Mouse (Mus musculus) brain, embryonic 14.5 days (tissue): ENCODE results near the gene 1110065P20Rik.

ENCODE experiments used
- CTCF ChIP-seq: fragments of 200-500 bp; IDR thresholded peaks from 2 replicates; pipeline ENCODE4 v1.5.1; 2012; ENCODE audit warnings: inconsistent platforms, mild to moderate bottlenecking, moderate library complexity, borderline replicate concordance; ENCODE audit not compliant: insufficient read depth, insufficient read length; ENCODE audit errors: extremely low read depth
- POLR2A ChIP-seq: fragments of 200-500 bp; IDR thresholded peaks from 2 replicates; pipeline ENCODE4 v1.6.1; 2012; ENCODE audit warnings: mild to moderate bottlenecking, inconsistent platforms, borderline replicate concordance; ENCODE audit not compliant: poor library complexity, insufficient read depth, insufficient read length, severe bottlenecking; ENCODE audit errors: extremely low read depth

- no peak for TF ChIP-seq CTCF
- no peak for TF ChIP-seq POLR2A
Measured at GRCm38 (mm10) chr4:124809136-124809883, 41.7 kb downstream of the 1110065P20Rik start.
